Mouse (Mus musculus) spleen, adult 18-20 months (tissue): ENCODE results near the gene Map3k5.
A peak's percentile ranks its signal among the peaks of the same experiment; 100 is the strongest.

Experiments used
- DNase-seq, 2 experiments: peaks; one replicate each; pipeline ENCODE4 v3.0.0; 2022; ENCODE audit warnings: mixed read lengths in 2 of 2

Gene Map3k5

DNA sequence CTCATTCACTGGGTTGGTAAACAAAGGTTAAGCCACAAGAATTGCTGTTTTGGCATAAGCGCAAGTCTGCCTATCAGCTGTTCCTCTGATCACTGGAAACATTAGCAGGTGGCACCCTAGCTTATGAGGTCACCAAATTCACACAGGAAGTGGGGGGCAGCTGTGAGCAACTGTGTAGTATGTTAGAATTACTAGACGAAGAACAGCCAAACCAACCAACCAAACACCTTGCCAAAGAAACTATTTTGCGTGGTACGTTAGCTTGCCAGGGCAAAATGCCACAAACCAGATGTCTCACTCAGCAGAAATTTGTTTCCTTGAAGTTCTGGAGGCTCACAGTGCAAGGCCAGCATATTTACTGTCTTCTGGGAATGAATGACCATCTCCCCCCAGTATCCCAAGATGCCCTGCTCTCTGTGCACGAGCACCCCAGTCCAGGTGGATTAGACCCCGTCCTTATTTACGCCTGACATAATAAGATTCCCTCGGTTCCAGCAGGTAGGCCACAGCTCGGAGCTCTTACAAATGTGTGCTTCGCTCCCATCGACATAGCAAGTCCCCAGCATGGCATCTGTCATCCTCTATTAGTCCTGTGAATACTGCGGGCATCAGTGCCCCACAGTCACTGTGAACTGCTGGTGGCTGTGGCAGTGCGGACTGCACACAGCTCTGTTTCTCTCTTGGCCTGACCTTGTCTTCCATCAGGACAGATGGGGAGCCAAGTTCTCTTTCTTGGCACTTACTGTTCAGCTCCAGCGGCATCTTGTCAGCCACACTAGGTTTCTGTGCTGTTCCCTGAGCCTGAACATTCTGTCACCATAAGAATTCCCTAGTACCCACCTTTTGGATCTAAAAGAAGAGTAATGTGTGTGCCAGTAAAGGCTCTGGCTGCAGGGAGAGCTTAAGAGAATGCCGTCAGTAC, 185.5 kb downstream of the Map3k5 start:
- no peak for DNase-seq

DNA sequence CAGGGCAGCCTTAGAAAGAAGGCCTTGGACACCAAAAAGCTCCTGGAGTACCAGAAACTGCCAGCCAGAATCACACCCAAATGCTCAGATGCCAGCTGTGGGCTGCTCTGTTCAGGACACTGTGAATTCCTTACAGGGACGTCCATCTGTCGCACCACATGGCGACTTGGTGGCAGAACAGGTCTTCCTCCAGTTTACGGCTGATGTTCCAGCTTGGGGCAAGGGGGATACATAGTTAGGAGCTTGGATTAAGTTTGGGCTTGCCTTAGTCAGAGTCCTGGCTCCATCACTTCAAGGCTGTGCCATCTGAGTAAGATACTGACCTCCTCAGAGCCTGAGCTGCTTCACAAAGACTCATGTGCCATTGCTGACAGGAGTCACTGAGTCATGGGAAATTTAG, 187.7 kb downstream of the Map3k5 start:
- no peak for DNase-seq

DNA sequence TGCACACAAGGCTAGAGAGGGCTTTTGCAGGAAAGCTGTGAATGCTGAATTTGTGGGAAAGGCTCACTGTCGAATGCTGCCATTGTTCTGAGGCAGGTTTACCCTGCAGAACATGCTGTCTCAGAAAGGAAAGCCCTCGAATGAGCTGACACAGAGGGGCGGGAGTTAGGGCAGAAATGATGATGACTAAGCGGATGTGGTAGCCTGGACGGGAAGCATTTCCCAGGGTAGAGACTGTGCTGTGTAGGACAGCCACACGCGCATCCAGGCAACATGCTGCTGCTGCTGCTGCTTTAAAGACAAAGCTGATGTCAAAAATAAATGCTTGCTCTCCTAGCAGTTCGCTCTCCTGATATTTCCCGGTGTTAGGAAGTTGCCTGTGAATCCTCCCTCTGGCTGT, 189.1 kb downstream of the Map3k5 start:
- no peak for DNase-seq

DNA sequence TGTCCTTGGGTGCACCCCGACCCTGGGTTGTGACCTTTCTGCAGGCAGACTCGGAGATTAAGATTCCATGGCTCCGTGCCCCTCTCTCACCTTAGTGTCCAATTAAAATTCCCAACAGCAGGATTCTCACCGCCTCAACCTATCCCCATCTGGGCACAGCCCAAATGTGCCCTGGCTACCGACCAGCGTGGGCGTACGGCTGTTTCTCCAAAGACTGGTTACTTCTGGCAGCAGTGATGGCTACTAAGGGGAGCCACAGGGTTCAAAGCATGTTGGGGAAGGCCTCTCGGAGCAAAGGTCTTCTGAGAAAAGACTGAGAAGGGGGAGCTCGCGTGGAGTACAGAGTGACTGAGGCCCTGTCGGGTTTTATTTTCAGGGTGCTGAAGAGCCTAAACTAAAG, 190.3 kb downstream of the Map3k5 start:
- no peak for DNase-seq

DNA sequence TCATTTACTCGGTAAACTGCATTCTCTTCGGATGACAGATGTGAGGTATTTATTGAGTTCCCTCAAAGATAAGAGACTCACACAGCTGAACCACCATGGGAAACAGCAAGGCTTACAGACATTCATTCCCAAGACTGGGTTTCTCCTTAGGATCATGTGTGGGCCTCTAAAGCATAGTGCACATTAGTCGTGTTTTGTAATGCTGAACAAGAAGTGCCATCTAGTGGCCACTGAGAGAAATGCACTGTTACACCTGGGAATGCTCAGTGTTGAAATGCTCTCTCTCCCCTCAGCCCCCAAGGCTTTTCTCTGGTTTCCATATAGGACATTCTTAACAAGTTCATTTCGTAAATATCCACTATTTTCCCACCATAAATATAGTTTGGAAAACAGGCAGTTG, 191.0 kb downstream of the Map3k5 start:
- DNase-seq = peak in 1 of 2 experiments; percentile 41

DNA sequence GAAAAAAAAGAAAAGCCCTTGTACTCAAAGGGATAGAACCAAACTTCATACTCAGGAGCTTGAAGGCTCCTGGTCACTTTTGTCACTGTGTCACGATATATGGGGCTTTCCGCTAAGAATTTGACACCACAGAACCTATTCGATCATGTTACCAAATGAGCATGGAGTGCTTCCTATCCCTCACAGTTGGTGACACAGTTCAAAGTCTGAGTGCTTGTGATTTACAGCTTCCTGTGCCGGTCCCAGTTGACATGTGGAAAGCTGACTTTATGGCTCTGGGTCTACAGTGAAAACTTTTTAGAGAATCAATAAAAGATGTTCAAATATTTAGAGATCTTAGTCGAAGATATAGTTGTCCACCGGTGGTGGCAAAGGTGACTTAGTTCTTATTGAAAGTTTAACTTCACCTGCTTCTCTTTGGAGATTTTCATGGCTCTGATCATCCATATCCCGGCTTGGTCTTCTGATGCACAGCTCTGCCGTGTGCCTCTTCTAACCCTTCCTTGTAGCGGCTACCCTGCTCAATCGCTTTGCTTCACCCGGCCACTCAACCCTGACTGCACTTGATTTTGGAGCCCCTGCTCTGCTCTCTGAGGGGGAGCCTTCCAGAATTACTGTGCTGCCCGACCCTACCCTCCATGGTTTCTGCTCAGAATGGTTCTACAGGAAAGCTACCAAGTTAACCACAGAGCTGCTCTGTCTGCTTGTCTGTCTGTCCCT, 198.8 kb downstream of the Map3k5 start:
- DNase-seq = no peak

DNA sequence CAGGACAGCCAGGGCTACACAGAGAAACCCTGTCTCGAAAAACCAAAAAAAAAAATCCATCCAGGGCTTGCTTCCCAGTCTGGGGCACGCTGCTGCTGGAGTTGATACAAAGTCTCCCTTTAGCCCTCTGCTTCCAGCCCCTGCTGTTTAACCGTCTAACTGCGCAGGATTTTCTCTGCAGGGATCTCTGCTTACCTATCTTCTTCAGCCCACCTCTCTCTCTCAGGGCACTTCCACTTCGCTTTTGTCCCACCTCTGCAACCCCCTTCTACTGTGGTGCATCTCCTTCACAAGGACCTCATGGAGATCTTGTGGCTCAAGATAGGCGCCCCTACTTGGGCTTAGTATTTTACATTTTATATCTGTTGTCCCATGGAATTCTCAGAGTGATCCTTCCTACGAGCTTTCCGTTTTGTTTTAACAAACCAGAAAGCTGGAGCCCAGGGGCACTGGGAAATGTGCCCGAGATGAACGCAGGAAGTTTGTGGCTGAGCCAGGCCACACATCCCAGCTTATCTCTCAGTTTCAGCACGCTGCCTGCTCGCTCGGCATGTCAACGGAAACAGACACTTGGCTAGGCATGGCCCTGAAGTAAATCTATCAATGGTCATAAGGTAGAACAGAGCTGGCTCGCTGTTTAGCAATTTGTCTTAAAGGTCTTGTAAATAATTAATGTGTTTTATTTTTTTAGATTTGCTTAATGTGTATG, 201.2 kb downstream of the Map3k5 start:
- no peak for DNase-seq

DNA sequence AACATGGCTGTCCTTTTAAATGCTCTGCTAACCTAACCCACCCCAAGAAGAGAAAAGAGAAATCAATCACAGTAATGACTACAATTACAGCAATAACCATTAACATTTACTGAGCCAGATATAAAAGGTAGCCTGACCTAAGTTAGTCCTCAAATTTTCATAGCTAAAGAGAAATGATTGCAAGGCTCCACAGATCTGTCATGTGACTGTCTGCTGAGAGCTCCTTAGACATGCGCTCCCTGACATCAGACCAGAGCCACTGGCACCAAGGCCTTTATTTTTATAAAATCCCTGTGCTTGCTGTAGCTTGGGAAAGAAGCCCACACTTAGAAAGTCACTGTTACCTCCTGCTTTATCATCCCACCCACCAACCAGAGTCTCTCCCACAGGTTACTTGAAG, 202.2 kb downstream of the Map3k5 start:
- no peak for DNase-seq

DNA sequence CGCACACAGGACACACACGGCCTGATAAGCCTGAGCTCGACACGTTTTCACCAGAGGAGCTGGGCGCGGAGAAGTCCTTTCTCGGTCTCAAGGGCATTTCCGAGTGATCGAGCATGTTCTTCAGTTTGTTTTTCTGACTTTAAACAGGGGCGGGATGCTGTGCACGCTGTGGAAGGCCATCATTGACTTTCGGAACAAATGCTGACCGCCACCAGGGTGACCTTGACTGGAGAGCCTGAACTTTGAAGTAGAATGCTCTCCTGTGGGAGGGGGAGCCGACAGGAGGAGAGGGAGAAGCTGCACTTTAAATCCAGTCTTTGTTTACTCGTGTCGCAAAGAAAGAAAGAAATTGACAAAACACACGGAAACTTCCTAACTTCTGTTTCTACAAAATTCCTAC, 207.1 kb downstream of the Map3k5 start:
- no peak for DNase-seq

DNA sequence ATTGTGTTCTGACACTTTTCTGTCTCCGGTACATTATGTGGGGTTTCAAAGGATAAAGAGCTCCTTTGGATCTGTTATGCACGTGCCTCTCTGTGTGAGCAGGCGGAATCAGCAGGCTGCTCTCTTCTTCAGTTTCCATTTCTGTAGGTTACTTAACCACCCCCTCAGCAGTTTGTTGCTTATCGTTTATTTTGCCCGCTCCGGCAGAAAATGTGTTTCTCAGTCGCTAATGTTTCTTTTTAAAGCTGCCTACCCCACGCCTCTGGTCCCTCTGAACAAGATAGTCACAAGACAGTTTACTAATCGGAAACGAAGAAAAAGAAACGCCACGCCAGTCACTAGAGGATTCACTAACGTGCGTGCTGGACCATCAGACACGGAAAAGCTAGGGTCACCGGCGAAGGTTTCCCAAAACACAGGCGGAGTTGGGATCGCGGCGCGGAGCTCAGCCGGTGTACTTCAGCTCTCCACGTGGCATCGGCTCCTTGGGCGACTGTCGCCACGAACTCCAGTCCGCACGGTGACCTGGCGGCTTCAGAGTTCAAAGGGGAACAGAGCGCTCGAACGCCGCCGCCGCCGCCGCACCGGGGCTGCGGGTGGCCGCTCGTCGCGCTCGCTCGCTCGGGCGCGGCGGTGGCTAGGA, 214.0 kb downstream of the Map3k5 start, which contains the start of gene Map7:
Gene Map7 (plus strand): TSS at position 342 of the 643 bp plus-strand sequence.
- no peak for DNase-seq

DNA sequence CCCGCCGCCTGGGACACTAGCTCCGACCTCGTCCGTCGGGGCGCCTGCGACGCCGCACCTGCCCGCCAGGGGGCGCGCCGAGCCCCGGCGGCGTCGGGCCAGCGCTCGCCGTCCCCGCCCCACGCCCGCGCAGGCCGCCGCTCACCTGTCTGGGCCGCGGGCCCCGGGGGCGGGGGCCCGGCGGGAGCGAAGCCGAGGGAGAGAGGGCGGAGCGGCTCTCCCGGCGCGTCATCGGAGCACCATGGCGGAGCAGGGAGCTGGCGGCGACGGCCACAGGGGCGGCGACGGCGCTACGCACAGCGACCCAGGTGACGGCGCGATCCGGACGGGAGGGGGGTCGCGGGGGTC, 214.5 kb downstream of the Map3k5 start:
- DNase-seq = peak; percentile 29 to 61

DNA sequence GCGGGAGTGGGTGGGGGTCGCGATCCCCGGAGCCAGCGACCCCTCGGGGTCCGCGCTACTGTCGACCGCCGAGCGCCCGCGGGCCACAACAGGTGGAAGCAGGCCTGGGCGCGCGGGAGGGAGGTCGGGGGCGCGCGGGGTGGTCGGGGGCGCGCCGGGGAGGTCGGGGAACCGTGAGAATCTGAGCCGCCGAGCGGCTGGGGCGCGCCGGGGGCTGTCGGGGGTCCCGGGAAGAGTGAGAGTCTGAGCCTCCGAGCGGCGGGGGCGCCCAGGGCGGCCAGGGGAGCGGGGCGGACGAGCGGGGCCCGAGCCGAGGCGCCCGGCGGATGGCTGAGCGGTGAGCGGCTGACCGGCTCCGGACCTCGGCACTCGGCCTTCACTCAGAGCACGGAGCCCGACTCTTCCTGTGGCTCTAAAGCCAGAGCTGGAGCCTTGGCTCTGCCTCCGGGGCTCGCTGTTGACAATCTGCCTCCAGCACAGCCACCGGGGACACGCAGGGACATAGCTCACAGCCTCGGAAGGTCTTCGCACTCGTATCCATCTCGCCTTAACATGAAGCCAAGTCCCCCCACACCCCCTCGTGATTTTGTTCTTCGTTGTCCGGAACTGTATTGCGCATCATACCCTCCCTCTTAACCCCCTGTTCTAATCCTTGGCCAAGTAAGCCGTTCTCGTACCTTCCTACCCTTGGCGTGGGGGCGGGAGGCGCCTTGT, 215.0 kb downstream of the Map3k5 start:
- DNase-seq = peak in 1 of 2 experiments; percentile 30

DNA sequence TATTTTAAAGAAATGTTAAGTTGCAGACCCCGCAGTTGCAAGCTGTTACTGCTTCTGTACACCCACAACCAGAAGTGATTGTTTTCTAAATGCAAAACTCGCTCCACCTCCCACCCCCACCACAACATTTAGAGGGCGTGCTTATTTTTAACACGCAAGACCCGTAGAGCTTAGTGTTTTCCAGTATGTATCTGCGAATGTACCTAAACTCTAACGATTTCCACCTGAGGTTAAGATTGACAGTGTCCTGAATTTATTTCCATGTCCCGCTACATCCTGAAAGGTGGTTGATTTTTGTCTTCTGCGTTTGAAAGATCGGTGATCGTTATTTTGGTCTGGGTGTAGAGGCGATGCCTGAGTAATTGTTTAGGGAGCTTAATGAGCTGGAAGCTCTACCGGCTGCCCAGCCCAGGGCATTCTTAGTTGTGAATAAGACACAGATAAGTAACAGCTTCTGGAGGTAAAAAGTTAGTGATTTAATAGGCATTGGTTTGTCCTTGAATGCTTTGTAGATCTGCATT, 215.6 kb downstream of the Map3k5 start:
- no peak for DNase-seq

DNA sequence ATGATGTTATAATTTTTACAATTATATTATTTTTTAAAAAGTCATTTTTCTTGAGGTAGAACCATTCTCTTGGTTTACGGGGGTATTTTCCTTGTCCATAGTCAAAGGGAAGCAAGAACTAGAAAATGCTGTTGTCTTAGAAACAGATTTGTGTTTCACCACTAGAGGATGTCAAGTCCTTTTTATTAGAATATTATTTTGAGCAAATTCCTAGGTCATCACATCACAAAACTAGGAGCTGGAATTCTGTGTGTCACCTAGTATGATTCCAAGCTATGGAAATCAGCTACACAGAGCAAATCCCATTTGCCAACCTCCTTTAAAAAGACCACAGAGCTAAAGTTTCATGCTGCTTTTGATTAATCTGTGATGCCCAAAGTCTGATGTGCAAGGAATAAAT, 217.9 kb downstream of the Map3k5 start:
- no peak for DNase-seq

DNA sequence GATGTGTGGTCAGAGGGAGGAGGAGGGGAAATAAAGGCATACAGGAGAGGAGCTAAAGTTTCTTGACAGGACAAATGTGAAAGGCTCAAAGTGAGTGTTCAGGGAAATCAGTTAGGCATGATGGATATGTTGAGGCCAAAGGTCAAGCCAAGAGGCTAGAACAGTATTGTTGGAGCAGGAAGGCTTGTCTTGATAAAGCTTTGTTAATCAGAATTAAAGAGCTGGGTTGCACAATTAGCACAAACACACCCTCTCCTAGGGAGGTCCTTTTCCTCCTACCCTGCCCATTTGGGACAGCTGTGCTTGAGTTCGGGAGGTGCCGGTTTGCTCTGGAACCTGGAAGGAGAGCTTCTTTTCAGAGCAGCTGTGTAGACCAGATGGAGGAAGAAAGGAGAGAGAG, 219.2 kb downstream of the Map3k5 start:
- no peak for DNase-seq

DNA sequence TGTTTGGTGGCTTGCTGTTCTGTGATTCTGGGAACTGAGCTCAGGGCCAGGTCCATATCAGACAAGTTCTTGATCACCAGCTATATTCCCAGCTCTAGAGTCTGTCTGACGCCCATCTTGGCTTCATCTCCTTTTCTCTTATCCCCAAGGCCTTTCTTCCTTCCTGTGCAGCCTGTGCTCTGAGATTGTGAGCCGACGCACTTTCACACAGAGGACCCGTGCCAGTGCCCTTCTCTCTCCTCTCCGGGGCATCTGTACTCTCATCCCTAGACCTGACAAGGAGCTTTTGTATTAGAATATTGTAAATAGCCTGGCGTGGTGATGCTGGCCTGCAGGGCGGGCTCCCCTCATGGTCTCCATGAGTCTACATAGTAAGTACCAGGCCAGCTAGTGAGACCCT, 221.1 kb downstream of the Map3k5 start:
- no peak for DNase-seq

DNA sequence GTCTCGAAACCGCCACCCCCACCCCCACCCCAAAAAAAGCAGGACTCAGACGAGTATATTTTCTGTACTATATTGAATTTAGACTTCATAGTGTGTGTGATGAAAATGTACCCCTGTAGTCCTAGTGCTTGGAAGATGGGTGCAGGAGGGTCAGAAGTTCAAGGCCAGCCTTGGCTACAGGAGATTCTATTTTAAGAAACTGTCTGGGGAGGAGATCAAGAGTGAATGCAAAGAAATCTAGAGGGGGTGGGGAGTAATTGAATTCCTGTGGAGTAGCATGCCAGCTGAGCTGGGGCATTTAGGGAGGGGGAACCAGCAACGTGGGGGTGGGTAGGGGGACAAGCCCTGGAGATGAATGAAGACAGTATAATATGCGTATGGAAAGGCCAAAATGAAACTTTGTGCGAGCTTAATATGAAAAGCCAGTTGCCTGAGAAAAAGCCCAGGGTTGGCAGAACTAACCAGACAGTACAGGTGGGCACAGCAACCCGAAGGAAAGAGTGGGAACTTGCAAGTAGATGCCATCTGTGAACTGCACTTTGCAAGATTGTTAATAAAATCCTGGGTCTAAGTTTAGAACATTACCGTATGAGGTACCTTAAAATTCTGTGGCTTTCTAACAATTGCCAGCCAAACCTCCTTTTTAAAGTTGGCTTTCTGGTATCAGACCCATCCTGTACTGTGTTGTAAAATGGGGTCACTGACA, 222.9 kb downstream of the Map3k5 start:
- DNase-seq = no peak

DNA sequence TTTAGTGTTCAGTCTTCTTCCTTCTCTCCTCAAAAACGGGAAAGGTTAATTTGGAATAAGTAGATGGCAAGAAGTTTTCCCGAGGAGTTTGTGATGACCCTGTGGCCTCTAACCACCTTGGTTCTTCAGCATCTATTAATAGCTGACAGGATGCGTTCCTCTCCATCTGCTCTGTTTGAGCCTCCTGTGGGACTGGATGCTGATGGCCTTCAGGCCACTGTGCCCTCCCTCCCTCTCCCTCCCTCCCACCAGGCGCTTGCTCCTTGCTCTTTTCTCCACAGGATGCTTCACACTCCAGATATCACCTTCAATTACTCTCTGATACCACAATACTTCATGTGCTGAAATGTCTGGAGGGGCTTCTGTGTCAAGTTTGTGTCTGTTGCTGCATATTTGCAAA, 224.5 kb downstream of the Map3k5 start:
- DNase-seq = no peak

DNA sequence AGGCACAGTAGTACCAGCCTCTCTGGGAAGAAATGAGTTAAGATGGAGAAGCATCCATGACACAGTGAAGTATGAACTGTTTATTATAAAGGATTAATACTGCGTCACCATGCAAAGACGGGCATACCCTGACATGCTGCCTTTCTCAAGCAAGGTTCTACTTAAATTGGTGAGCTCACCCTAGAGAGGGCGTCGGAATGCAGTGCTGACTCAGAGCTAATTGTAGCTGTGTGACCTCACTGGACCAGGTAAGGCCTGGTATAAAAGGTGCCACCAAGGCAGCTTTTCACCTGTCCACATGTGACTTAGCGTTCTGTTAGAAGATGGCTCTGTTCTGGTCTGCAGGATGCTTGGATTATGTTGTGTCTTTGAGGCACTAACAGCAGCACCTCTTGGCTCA, 225.0 kb downstream of the Map3k5 start:
- DNase-seq = no peak

DNA sequence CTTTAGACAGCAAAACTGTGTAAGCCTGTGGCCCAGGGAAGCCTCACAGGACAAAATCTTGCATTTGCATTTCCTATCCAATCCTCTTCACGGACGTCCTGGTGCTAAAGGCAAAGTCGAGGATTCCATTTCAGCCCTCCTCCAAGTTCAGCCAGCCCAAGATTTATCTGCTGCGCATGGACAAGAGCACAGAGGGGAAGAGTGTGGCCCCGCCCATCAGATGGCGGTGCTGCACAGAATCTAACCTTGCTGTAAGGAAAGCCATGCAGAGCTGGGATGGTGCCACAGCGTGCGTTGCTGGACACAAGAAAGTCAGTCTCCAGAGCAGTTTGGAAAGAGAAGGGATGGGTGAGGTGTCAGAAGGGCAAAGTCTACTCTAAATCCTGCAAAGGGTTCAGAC, 226.6 kb downstream of the Map3k5 start:
- no peak for DNase-seq

DNA sequence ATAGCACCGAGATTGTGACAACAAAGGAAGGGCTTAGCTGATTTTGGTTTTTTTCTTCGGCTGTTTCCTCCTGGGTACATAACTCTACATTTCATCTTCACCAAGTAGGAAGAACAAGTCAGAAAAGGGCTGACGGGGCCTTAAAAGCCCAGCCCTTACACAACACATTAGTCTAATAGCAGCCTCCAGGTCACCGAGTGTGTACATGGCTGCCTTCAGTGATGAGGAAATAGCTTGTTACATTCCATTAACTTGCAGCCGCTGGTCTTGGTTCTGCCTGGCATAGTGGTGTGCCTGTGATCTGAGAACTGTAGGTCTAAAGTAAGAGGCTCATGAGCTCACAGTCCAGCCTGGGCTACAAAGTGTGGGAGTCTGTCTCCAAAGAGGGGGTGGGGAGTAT, 230.5 kb downstream of the Map3k5 start:
- no peak for DNase-seq

DNA sequence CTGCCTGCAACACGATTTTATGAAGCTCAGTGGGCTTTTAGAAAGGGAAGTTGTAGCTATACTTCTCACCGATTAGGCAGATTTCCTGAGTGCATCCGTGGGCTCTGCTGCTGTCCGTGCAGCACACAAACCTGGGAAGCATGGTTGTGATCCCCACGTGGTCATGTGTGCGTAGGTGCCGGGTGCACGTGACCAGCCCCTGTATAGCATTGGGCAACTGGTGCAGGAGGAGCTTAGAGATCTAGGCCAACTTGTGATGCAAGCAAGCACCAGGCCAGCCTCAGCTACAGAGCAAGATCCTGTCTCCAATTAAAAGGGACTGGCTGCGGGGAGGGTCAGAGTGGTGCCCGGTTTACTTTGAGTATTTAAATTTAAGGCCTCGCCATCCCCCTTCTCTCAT, 232.5 kb downstream of the Map3k5 start:
- DNase-seq = no peak
